Mouse (Mus musculus) R1 (cell line): Measurements from ENCODE around the gene Ccdc184.

Experiments
- DNase-seq: peaks from one replicate; pipeline ENCODE4 v3.0.0-alpha.2; 2018; ENCODE audit warnings: low read depth, low spot score

The Ccdc184 gene

GRCm38 (mm10) chr15:98166963-98167644 is at the start of gene Ccdc184:
Gene Ccdc184 (plus strand): TSS chr15:98167158.
- DNase-seq = no peak

- DNase-seq = no peak
Observed at GRCm38 (mm10) chr15:98119363-98119762, 47.6 kb upstream of the Ccdc184 start.

GRCm38 (mm10) chr15:98120831-98121230 is 46.1 kb upstream of the Ccdc184 start:
- peak; percentile 79 for DNase-seq

- no peak for DNase-seq
Observed at GRCm38 (mm10) chr15:98131001-98131400, 36.0 kb upstream of the Ccdc184 start.

- DNase-seq = no peak
Observed at GRCm38 (mm10) chr15:98131451-98131850, 35.5 kb upstream of the Ccdc184 start.

- DNase-seq = peak; percentile 63
Observed at GRCm38 (mm10) chr15:98131942-98132655, 34.9 kb upstream of the Ccdc184 start.

- DNase-seq = no peak
Observed at GRCm38 (mm10) chr15:98133471-98133870, 33.5 kb upstream of the Ccdc184 start.

GRCm38 (mm10) chr15:98134034-98134433 is 32.9 kb upstream of the Ccdc184 start:
- no peak for DNase-seq

- no peak for DNase-seq
Observed at GRCm38 (mm10) chr15:98134666-98135065, 32.3 kb upstream of the Ccdc184 start.

- no peak for DNase-seq
Observed at GRCm38 (mm10) chr15:98135671-98136070, 31.3 kb upstream of the Ccdc184 start.

- no peak for DNase-seq
Observed at GRCm38 (mm10) chr15:98136871-98137270, 30.1 kb upstream of the Ccdc184 start.

GRCm38 (mm10) chr15:98139763-98140162 is 27.2 kb upstream of the Ccdc184 start:
- DNase-seq = no peak

GRCm38 (mm10) chr15:98140809-98141208 is 26.1 kb upstream of the Ccdc184 start:
- no peak for DNase-seq

GRCm38 (mm10) chr15:98142515-98142914 is 24.4 kb upstream of the Ccdc184 start:
- no peak for DNase-seq

- peak; percentile 28 for DNase-seq
Observed at GRCm38 (mm10) chr15:98144861-98145507, 22.0 kb upstream of the Ccdc184 start.

- DNase-seq = peak; percentile 91
Observed at GRCm38 (mm10) chr15:98145559-98146181, 21.3 kb upstream of the Ccdc184 start.

- DNase-seq = no peak
Observed at GRCm38 (mm10) chr15:98148356-98148755, 18.6 kb upstream of the Ccdc184 start.

- no peak for DNase-seq
Observed at GRCm38 (mm10) chr15:98149166-98149602, 17.8 kb upstream of the Ccdc184 start.

GRCm38 (mm10) chr15:98152916-98153315 is 14.0 kb upstream of the Ccdc184 start:
- no peak for DNase-seq

GRCm38 (mm10) chr15:98153625-98154024 is 13.3 kb upstream of the Ccdc184 start:
- DNase-seq = peak; percentile 85

- DNase-seq = no peak
Observed at GRCm38 (mm10) chr15:98154146-98154545, 12.8 kb upstream of the Ccdc184 start.

- DNase-seq = no peak
Observed at GRCm38 (mm10) chr15:98154631-98155030, 12.3 kb upstream of the Ccdc184 start.
